Mouse (Mus musculus) Patski (cell line): ENCODE results near the gene Nudt7. TPM values are rescaled to one million over a fixed set of nuclear protein-coding genes. Genes with fewer than 3 reads are reported as not detected.

Experiments used
- ATAC-seq: fragments of 100-300 bp; one replicate; pipeline ENCODE4 v1.8.0; 2021
- CTCF ChIA-PET: fragments of 350-600 bp; sonication (Branson Sonifier 250); formaldehyde crosslinking; loops from one replicate; lab custom pipeline; 2022; ENCODE audit warnings: inconsistent platforms; lab: Charles Lee
- POLR2A ChIA-PET: fragments of 350-600 bp; sonication (Branson Sonifier 250); formaldehyde crosslinking; loops from one replicate; lab custom pipeline; 2022; ENCODE audit warnings: antibody characterized with exemption, inconsistent platforms; lab: Charles Lee
- DNase-seq: peaks from one replicate; pipeline ENCODE4 v3.0.0-alpha.2; 2011; ENCODE audit warnings: low read depth, low spot score
- H3K27me3 ChIP-seq: fragments of 371-371 bp; one replicate; pipeline ENCODE4 v1.5.1; 2021
- CTCF ChIP-seq: fragments of 100-300 bp; IDR thresholded peaks from one replicate; pipeline ENCODE4 v1.5.1; 2021
- in situ Hi-C: fragments of 300-500 bp; cut with MboI; formaldehyde crosslinking; loops from 3 replicates; pipeline ENCODE4 v1.11.1; 2018; ENCODE audit warnings: low pct_unique_long_range_greater_than_20kb, mixed read lengths
- polyA plus RNA-seq: library from polyadenylated mRNA; unstranded; gene quantifications from one replicate; pipeline ENCODE4 v1.2.3, GENCODE M21; 2021

Gene Nudt7
- polyA plus RNA-seq, 1 experiment from 2014 or later: 26.8 TPM

DNA sequence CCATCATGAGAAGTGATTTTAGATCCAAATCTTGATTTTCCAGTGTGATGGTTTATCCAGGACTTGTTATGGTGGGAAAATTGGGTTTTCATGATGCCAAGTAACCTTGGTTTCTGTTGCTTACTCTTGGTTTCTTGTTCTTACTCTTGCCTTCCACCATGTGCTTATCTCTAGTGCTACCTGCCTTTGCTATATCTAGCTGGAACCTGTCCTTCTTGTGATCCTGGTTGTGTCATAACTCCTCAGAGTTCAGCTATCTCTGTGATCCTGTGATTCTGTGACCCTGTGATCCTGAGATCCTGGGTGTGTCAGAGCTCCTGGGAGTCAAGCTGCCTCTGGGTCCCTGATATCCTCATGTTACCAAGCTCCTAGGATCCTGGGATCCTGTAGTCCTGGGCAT, 8.8 kb downstream of the Nudt7 start:
- ATAC-seq (no peak), DNase-seq (no peak)
- H3K27me3 ChIP-seq: no peaks in the 10 kb centered on the region
- CTCF ChIA-PET: no interaction called here
- in situ Hi-C loops: no loop called here
- POLR2A ChIA-PET: no interaction called here
- no peak for TF ChIP-seq CTCF

DNA sequence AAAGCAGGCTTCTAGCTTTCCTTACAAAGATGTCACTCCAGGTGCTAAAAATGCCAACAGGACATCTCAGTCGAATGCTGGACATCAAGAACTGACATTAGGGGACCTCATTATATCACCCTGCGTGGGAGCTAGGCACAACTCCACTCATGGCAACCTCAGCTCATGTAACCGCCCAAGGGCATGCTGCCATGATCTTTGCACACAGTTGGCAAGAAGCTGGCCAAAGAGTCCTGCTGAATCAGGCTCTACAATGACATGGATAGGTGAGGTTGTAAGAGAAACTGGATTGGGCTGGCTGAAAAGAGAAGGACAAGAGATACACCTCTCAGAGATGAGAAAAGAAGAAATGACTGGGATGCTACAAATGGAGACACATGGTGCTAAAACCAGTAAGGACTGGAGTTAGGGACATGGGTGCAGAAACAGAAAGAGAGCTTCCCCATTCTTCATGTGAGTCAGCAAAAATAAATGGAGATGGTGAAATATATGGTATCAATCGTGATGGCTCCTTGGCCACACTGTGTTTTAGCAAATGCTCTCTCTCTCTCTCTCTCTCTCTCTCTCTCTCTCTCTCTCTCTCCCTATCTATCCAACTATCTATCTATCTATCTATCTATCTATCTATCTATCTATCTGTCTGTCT, 10.4 kb downstream of the Nudt7 start:
- in situ Hi-C loops: no loop called here
- CTCF ChIA-PET: no interaction called here
- DNase-seq (no peak), ATAC-seq (no peak)
- POLR2A ChIA-PET: no interaction called here
- TF ChIP-seq CTCF: no peak
- H3K27me3 ChIP-seq: no peaks in the 10 kb centered on the region

DNA sequence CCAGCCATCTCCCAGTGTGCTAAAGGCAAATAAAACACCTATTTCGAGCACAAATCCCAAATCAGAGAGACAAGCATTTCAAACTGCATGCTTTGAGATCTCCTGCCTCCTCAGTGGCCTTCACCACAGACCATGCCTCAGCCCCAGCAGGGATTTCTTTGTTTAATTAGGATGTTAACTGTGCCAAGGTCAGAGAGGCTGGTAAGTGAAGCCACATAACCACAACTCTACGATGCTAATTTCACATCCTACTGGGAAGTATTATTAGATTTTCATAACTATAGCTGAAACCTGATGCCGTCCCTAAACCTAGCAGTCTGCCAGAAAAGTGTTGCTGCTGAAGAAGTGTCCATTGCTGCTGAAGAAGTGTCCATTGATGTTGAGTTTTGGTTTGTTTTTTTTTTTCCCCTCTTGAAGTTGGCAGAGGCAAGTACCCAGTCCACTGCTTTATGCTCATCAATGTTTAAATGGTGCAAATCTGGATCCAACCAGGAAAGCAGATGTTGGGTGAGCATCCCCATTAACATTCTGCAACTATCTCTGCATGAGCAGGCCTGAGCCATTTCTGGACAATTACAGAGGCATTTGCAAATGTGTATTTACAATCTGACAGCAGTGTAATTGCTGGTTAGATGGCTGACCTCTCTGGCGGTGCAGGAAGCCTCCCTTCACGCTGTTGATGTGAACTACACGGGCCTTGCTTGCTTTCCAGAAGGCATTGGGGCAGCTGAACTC, 20.1 kb downstream of the Nudt7 start:
- ChIA-PET CTCF (no interaction called here), POLR2A (no interaction called here)
- in situ Hi-C loops: no loop called here
- no peak for TF ChIP-seq CTCF
- no peaks in the 10 kb centered on the region for H3K27me3 ChIP-seq
- no peak for DNase-seq
- ATAC-seq: no peak

DNA sequence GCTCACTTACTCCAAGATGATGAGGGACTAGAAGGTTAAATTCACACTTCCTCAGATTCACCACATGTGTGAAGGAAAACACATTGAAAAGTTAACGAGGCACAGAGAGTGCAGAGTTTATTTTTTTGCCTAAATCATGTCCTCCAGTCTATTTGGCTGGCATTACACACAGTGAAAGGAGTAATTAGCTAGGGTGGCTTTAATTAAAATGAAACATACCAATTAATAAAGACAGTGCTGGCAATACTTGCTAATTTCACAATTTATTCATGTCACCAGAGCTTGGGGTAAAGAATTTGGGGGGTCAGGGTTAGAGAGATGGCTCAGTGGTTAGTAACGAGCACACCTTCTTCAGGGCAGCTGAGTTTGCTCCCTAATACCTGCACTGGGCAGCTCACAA, 25.2 kb downstream of the Nudt7 start:
- POLR2A ChIA-PET: no interaction called here
- no peak for ATAC-seq
- peaks cover under 1% of the 10 kb centered on the region for H3K27me3 ChIP-seq
- no peak for TF ChIP-seq CTCF
- CTCF ChIA-PET: no interaction called here
- no peak for DNase-seq
- in situ Hi-C loops: no loop called here

DNA sequence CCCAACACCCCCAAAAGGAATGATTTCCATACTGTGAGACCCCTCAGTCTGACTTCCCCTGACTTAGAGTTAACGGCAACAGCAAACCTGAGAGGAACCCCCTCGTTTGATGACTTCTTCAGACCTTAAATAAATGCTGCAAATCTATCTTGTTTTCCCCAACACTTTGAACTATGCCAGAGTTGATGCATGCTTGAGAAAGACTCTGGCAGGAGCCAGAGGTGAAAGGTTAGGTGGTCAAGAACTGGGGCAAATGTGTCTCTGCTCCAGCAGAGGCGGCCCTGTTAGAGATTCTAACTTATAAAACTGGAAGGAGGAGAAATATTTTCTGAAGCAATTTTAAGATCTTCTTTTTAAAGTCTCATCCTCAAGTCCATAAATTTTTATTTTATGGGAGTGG, 26.3 kb downstream of the Nudt7 start:
- no peak for TF ChIP-seq CTCF
- ATAC-seq (no peak), DNase-seq (no peak)
- ChIA-PET POLR2A (no interaction called here), CTCF (no interaction called here)
- H3K27me3 ChIP-seq: peaks cover 11% of the 10 kb centered on the region
- in situ Hi-C loops: no loop called here

DNA sequence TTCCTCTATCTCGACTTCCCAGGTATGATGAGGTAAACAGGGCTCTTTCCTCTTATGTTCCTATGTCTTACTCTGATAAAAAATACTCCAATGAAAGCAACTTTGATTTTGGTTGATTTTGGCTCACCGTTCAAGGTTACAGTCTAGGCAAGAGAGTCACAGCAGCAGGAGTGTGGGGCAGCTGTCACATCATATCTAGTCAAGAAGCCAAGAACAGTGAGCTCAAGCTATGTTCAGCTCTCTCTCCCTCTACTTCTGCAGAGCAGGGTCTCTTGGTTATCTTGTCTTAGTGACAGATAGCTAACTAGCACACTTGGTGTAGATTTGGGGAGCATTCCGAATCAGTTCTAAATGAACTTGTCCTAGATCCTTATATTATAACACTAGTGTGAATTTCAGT, 30.5 kb downstream of the Nudt7 start:
- in situ Hi-C loops: no loop called here
- peaks cover 18% of the 10 kb centered on the region for H3K27me3 ChIP-seq
- ChIA-PET CTCF (no interaction called here), POLR2A (no interaction called here)
- TF ChIP-seq CTCF: no peak
- ATAC-seq: no peak
- DNase-seq: no peak

DNA sequence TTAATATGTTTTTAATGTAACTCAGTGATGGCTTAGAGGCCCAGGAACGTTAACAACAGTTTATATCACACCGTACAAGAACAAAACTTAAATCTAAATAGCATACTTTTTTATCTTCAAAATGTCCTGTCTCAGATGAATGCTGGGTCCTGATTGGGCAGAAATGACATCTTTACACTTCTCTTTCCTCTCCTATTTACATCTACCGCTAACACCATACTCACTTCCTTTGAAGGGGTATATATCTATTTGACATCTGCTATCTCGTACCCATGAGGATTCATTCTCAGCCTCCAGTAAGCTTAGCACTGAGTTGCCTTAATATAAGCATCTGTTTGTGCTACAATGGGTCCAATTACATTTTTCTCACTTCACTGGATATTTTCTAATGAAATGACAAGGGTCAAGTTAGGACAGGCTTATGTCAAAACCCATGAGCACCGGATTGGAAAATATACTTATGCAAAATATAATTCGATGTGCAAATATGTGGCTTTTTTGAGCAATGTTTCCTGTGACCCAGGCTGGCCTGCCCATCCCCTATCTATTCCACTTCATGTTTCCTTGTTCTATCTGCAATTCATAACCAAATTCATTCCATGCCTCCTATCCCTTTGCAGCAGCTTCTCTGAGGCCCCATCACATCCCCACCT, 31.2 kb downstream of the Nudt7 start:
- CTCF ChIA-PET: no interaction called here
- DNase-seq: no peak

DNA sequence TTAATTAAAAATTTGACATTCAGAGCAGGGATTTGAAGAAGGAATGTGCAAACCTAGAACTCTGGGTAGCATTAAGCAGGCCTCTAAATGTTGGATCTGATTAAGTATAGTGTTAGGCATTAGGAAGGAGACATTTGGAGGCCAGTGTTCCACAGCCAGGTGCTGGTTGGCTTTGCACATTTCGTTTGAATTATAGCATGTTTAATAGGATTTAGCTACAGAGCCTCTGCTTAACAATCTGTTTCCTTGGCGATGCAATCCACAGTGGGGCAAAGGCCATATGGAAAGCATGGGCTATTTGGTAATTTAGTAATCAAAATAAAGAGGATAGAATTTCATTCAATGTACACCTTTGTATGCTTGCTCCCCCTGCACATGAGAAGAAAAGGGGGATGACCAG, 32.4 kb downstream of the Nudt7 start:
- in situ Hi-C loops: no loop called here
- peaks cover 18% of the 10 kb centered on the region for H3K27me3 ChIP-seq
- ATAC-seq (no peak), DNase-seq (no peak)
- ChIA-PET CTCF (interaction anchor here (0.8 kb wide), 1 partner anchor 9 kb away, joined by 3 read pairs; no protein-coding TSS in a partner anchor), POLR2A (no interaction called here)
- no peak for TF ChIP-seq CTCF

More for the DNA sequence above, 31.2 kb downstream of the Nudt7 start:
- POLR2A ChIA-PET: no interaction called here
- ATAC-seq: no peak
- in situ Hi-C loops: no loop called here
- H3K27me3 ChIP-seq: peaks cover 18% of the 10 kb centered on the region
- TF ChIP-seq CTCF: no peak

DNA sequence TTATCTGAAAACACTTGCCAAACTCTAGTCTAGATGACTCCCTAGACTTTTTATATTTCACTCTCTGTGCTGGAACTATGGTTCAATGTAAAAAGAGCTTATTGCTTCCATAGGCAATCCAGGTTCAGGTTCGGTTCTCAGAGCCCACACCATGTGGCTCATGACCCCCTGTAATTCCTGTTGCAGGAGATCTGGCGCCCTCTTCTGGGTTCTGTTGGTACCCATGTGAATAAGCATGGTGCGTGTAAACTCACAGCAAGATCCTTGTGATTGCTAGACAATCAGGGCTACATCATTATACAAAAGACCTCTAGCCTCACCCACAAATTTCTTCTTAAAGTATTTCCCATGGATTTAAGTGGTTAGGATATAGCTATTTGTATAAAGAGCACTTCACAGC, 43.4 kb downstream of the Nudt7 start:
- DNase-seq (no peak), ATAC-seq (no peak)
- in situ Hi-C loops: no loop called here
- POLR2A ChIA-PET: interaction anchor here (0.6 kb wide), 1 partner anchor 20 kb away, joined by 3 read pairs; no protein-coding TSS in a partner anchor
- peak; percentile 27 for TF ChIP-seq CTCF
- CTCF ChIA-PET: no interaction called here
- H3K27me3 ChIP-seq: peaks cover 19% of the 10 kb centered on the region

DNA sequence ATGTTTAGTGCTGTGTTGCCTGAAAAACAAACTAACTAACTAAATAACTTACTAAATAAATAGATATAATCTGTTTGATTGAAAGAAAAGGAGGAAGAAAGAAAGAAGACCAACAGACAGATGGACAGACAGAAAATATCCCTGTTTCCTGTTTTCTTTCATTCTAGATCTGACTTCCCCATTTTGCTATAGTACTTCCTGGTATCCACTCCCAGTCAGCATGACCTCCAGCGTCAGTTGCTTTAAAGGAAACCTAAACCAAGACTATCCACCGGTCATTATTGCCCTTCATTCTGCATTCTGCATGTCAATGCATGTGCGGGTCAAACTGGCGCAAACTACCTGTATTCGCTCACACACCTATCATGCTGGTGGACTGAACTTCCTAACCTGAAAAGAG, 60.0 kb downstream of the Nudt7 start:
- ATAC-seq (no peak), DNase-seq (no peak)
- H3K27me3 ChIP-seq: peaks cover 3% of the 10 kb centered on the region
- CTCF ChIA-PET: no interaction called here
- no peak for TF ChIP-seq CTCF
- in situ Hi-C loops: no loop called here
- POLR2A ChIA-PET: no interaction called here

DNA sequence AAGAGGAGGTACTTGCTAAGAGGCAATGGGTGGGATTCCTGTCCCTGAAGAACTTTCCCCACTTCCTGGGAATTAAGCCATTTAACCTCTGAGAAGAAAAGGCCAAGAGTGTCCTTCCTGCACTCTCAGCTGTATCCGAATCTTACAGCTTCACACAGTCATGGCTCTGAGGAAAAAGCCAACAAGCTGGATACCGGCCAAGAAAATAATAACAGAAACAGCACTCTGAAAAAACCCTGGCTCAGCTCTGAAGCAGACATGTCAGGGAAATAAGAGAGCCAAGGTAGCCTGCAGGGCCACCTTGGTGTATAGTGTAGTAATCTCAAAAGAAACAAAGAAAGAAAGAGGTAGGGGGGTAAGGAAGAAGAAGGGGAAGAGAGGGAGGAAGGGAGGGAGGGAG, 65.6 kb downstream of the Nudt7 start:
- no peak for DNase-seq
- ChIA-PET CTCF (no interaction called here), POLR2A (no interaction called here)
- ATAC-seq: no peak
- peaks cover 9% of the 10 kb centered on the region for H3K27me3 ChIP-seq
- in situ Hi-C loops: no loop called here
- no peak for TF ChIP-seq CTCF

Other genes starting within 250 kb of the Nudt7 start
- gene Vat1l, start 72.1 kb downstream of the Nudt7 start, polyA plus RNA-seq: 0.21 TPM